Mouse (Mus musculus) adipocyte (in vitro differentiated cells): ENCODE measurements around the gene Adgrf3.

Source experiments
- DNase-seq: peaks from one replicate; pipeline ENCODE4 v3.0.0-alpha.2; 2016; ENCODE audit warnings: low spot score

Gene Adgrf3

DNA sequence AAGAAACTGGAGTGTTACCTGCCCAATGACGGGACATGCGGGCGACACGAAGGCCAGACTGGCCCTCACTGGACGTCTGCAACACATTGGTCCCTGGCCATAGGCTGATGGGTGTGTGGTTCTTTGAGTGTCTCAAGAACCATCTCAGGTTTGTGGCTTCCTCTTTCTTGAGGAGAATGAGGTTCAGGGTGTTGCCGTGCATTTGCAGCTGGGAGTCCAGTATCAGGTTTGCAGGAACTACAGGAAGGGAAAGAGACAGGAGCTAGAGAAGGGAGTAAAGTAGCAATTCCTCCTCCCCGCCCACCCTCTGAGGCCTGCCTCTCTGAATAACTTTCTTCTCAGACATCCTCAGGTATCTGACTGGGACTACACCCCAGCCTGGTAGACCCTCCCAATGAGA is 3.3 kb downstream of the Adgrf3 start:
- no peak for DNase-seq

DNA sequence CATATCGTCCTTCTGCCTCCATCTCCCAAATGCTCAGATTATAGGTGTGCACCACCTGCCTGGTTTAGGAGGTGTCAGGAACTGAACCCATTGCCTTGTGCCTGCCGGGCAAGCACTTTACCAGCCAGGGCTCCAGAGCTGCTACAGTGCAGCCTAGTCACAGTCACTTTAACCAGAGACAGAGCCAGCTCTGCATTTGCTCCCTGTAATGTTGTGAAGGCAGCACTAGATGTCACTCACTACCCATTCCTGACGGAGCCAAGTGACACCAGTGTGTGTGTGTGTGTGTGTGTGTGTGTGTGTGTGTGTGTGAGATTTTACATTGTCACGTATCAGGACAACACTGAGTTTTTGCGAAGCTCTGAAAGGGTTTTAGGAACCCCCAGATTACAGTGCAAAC is 4.0 kb downstream of the Adgrf3 start:
- peak; percentile 78 for DNase-seq

DNA sequence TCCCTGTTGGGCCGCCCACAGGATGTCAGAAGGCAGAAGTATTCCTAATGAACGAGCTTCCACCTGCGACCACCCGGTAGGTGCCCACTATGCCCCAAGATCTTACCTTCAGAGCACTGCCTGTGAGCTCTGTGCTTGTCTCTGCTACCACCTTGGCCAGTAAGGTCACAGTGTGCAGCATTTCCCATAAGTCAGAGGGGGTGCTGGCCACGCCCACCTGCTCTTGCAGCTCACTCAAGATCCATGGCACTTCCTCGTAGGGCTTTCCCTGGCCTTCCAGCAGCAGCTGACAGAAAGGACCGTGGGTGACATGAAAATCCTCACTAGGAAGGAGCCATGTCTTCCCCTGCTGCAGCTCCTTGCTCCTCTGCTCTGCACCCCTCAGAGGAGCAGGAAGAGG is 7.3 kb downstream of the Adgrf3 start:
- no peak for DNase-seq

DNA sequence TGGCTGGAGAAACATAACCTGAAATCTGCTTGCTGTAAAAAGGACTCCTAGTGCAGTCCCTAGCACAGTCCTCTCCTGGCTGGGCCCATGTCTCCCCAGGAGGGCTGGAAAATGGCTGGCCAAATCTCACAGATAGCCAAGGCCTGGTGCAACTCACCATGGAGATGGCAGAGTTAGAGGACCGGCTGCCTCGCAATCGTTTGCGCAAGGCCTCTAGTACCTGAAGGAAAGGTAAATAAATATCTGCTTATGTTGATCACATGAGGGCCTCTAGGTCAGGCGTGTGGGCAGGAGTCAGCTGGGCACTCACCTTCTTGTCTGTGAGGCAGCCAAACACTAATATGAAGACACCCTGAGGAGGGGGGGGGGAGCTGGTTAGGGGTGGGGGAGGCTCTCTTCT is 10.2 kb downstream of the Adgrf3 start:
- no peak for DNase-seq

DNA sequence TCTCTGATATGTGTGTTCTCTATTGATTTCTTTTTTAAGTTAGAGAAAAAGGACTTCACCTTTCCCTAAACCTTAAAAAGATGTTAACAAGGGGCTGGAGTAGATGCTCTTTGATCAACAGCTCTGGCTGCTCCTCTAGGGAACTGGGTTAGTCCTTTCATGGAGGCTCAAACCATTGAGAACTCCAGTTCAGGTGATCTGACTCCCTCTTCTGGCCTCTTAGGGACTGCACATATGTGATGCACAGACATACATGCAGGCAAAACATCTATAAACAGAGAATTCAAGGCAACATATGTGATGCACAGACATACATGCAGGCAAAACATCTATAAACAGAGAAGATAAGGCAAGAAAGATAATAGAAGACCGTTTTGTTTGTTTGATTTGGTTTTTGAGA is 13.1 kb downstream of the Adgrf3 start:
- no peak for DNase-seq

DNA sequence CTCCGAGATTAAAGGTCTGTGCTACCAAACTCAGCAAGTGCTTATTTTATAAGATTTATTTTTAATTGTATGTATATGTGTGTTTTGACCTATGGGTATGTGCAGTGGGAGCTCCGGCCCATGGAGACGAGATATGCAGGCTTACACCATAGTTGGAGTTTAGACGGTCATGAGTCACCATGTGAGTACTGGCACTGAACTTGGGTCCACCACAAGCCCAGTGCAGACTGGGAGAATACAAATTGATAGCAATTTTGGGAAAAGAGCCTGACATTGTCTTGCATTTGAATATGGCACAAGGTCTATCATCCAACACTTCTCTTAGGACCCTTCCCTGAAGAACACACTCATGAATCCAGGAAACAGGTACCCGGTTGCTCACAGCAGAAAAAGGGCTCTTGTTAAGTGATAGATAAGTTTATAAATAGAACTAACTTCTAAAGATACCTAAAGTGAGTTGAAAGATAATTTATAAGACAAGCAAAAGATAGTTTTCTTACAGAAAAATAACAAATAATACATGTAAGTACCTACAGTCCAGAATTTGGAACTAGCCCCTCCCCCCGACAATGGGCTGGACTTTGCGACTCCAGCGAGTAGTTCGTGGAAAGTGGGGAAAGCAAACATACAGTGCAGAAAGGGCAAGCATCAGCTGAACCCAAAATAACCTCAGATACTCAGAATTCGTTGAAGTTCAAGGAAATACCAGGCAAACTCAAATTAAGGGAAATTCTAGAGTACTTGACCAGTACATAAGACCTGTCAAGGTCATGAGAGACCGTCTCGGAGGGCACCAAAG is 17.6 kb downstream of the Adgrf3 start:
- DNase-seq: no peak

DNA sequence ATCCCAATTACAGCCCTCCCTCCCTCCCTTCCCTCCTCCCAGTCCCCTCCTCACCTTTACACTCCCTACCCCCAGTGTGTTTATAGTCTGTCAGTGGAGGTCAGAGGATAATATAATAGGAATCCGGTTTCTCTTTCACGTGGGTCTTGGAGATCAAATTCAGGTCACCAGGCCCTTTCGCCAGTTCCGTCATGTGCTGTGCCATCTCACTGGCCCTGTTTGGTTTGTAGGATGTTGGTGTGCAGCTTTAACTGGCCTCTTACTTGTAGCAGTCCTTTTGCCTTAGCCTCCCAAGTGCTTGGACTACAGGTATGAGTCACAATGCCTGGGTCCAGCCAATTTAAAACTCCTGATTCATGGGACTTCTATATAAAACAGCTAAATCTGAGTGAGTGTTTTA is 29.7 kb downstream of the Adgrf3 start:
- no peak for DNase-seq

DNA sequence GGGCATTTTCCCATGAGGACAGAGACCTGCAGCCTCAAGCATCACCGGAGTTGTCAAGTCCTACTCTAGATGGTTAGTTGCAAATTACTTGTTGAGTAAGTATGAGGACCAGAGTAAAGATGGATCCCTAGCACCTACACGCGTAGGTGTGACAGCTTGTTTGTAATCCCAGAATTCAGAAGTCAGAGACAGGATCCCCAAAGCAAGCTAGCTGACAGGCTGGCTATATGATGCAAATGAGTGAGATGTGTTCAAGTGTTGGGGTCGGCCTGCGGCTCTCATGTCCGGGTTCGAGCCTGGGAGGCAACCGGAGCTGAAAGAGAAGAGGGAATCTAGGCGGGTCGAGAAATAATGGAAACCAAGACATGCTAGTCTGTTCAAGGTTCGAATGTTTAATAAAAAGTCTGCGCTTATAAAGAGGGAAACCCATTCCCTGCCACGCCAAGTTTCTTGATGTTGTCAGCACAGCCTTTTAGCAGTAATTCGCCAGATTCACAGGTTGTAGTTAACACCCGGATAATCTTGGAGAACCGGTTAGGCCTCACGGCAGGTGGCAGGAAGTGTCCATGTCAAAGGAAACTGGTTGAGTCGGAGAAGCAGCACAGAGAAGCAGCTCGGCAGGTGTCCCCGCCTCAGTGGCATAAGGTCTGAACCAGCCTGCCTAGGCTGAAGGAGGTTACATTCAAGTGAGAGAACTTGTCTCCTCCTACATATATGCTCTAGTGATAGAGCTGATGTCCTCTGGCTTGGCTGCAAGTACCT is 32.4 kb downstream of the Adgrf3 start:
- DNase-seq: no peak

DNA sequence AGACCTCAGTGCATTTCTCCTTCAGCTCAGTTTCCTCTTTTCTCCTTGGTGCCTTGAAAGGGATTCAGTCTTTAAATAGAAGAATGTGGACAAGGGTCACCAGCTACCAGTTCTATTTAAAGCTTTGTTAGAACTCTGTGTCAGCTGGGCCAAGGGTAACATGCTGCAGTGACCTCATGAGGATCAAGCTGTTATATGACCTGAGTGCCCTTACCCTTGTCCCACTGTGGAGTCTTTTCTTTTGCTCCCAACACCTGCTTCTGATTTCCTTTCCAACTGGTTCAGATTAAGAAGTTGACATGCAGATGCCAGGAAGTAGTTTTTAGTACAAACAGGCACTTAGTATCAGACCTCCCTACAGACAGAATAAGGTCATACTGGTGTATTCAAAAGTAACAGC is 33.4 kb downstream of the Adgrf3 start:
- peak; percentile 45 for DNase-seq

DNA sequence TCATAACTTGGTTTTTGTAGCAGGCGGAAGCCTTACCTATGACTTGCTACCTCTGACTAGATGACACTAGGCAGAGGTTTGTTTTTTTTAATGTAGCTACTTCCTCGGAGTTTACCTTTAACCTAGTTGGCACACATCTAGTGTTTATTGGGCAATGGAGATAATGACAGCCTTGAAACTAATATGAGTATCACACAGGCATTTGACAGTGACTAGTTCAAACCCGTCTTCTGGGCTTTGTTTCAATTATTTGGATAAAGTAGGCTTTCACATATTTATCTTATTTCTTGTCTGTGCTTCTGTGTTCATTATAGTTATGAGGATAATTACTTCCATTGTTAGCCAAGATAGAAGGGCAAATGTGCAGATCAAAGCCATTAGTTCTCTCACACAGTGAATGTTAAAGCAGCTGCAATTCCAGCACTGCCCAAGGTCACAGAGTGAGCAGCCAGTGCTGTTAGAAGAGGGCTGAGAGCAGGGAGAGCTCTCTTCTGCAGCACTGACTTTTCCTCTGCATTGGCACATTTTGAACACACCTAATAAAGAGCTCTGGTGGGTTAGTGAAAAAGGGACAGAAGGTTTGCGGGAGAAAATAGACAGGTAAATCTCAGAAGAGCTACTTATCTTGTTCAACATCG is 35.1 kb downstream of the Adgrf3 start:
- peak; percentile 42 for DNase-seq

DNA sequence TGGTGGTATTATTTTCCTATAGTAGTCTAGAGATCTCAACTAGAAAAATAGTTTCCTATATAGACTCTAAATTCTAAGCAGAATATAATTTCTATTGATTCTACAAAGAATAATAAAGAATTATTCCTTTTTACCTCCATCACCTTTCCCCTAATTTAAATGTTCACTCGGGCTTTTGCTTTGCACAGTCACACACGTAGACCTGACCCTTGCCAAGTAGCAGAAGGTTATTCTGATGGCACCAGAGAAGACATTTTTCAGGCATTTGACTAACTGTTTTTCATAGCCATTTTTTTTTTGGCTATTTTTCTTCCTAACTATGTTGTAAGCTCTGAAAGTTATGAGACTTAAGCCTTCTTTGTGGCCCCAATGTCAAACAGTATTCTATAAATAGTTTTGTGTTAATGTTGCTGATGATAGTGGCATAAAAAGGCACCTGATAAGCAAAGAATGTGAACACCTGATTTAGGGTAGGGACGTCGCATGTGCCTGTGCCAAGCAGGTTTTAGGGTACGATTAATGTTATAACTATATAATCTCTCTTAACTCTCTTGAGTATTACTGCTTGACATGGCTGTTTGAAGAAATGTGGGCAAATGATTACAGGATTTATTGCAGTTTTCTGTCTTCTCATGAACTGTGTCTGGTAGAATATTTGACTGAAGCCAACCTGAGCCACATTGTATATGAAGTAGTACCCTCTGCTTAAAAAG is 40.1 kb downstream of the Adgrf3 start:
- peak; percentile 22 for DNase-seq

DNA sequence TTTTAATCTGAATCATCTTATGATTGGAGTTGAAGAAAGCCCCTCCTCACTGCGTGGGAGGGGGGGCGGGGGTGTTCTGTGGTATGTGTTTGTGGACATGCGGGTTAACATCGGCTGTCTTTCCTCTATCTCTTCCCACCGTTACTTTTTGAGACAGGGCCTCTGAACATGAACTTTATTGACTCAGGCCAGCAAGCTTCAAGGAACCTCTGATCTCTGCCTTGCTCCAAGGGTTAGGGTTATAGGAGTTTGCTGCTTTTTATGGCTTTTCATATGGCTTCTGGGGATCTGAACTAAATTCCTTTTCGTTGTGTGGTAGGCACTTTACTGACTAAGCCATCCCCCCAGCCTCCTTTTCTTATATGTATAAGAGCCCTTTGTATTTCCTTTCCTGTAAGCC is 43.2 kb downstream of the Adgrf3 start:
- no peak for DNase-seq

DNA sequence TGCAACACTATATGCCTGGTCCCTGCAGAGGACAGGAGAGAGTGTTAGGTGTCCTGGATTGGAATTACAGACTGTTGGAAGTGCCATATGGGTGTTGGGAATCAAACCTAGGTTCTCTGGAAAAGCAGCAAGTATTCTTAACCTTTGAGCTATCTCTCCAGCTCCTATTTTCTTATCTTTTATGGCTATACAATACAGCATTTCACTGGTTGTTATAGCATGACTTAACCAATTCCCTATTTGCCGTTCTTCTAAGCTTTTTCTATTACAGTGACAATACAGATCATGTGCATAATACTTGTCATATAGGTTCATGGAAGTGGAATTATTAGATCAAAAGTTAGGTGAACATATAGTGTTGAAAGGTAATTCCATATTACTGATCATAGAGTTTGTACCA is 43.7 kb downstream of the Adgrf3 start:
- no peak for DNase-seq

DNA sequence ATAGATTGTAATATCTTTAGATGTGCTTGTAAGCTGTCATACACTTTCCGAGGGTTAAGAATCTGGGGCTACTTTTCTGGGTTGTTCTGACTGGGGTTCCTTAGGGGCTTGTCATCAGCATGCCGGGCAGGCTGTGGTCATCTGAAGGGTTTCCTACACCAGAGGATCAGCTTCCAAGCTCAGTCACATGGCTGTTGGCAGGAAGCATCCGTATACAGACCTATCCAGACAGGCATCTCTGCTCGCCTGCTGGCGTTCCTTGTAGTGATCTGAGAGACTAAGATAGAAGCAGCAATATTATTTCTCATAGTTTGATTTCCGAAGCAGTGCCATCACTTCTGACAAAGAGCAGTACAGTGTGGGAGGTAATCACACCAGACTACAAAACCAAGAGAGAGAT is 45.9 kb downstream of the Adgrf3 start:
- no peak for DNase-seq

DNA sequence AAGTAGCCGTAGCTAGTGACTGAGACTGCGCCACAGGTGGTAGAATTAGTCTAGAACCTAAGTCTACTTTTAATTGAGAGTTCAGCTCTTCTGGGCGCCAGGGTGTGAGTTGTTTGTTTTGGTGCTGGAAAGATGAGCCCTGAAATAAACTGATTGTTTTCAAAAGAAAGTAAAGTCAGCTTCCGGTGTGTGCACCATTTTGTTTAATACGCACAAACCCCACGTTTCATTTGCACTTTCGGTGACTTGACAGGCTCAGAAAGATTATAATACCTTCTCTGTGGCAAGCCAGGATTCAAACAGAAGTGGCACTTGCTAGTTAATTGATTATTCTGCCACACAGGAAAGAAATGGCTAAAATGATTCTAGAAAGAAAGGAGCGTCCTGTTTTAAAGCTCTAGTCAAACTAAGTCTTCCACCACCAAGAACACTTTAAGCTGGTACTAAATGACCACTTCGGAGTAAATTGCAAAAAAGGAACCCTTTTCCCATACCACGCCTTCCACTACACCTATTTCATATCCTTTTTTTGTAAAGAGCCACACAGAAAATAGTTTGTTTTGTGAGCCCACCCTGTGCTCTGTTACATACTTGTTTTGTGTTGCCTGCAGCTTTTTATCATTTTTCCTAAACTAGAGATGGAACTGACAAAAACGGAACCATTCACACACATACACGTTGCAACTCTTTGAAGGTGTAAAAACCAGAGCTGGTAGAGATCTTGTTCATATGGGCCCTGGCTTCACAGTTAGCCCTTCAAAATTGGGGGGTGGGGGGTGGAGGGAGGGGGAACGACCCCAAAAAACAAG is 49.5 kb downstream of the Adgrf3 start:
- no peak for DNase-seq

DNA sequence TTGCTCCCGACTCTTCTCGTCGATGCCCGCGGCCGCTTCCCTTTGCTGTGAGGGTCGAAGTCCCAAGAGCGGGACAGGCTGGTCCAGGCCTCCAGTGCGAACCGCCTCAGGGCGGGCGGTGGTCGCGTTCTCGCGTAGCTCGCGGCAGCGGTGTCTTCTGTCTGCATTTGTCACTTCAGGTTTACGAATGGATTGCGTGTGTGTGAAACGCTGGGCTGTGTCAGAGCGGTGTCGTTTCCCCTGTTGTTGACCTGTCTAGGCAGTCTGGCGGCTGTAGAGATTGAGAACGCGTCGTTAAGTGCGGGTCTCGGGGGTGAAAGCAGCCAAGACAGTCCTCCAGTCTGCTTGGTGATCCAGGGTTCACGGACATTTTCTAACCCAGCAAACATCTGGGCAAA is 50.1 kb downstream of the Adgrf3 start:
- DNase-seq: no peak

DNA sequence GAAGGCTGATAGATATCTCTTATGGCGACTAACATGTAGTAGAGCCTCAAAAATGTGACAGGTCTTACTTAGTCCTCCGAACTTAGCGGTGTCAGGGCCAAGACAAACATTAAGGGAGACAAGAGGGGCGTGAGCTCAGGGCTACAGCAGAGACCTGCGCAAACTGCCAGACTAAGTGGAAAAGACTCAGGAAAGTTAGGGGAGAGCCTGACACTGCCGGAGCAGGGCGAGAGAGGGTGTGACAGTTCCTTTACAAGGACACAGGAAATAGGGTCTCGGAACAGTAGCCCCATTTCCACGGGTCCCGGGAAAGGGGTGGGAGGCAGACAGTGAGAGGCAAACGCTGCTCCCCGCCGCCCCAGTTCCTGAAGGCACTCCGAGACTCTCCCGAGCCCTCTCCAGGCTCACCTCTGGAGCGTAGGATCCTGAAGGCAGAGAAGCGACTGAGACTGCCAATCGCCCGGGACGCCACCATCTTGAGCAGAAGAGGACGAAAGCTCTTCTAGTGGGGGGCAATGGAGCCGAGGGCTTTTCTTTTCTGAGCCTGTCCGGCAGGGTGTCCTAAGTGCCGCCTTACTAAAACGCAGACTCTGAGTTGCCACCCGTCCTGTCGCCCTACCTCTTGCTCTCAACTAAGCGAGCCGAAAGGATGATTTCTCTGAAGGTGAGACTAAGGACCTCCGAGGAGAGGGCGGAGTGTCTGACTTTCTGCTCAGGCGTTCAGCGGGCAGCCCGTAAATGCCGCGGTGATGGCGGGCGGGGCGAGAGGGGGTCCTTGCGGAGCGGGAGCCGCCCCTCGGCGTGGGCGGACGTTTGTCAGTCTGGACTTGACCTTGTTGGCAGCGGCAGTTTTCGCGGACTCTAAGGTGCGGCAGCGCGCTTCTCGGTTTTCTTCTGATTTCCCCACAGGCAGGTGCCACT is 50.8 kb downstream of the Adgrf3 start, which contains the start of the genes Hadha and Hadhb:
Gene Hadha (minus strand): TSS at position 689 of the 921 bp plus-strand sequence.
Gene Hadhb (plus strand): TSS at position 775 of the 921 bp plus-strand sequence.
- peak; percentile 94 for DNase-seq

DNA sequence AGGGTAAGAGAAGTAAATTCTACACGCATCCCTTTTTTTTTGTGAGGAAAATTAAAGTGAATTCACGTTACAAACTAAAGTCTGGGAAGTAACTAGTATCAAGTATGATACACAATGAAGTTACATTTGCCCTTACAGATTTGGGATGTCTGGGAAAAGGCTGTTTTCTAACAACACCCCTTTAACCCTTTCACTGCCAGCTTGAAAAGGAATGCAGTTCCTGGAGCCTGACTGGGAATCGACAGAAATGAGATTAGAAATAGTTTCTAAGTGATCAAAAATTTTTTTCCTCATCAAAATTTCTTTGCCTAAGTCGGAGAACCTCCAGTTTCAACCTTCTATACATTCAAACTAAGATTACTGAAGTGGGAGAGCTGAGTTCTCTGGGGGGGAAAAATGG is 51.5 kb downstream of the Adgrf3 start:
- peak; percentile 70 for DNase-seq

DNA sequence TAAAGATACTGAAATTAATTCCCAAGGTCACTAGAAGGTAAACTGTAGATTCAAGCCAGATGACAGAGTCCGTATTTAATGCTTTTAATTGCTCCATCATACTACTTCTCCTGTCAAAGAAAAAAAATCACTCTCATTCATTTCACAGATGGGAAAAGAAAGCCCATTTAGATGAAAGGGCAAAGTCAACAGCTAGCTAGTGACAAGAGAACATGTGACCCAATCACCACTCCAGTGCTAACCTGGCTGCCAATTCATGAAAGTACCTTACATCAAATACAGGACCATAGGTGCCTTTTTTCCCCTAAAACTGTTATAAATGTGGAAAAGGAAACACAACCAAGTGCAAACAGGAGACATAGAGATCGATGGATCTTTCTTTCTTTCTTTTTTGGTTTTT is 52.3 kb downstream of the Adgrf3 start:
- DNase-seq: no peak

DNA sequence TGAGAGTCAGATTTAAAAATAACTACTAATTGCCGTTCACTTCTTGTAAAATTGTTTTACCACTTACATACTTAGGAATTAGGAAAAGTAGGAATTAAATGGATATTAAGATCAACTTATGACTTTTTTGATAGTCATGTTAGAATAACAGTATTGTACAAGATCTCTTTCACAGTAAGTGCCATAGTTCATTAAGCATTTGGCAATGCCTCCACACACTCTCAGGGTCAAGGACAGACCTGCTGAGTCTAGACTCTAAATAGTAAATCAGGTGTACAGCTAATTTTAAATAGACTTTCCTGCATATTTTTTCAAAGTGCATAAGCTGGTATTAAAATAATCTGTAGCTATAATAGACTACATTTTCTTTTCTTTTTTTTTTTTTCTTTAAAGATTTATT is 53.1 kb downstream of the Adgrf3 start:
- no peak for DNase-seq
